In the genomic region with DNA sequence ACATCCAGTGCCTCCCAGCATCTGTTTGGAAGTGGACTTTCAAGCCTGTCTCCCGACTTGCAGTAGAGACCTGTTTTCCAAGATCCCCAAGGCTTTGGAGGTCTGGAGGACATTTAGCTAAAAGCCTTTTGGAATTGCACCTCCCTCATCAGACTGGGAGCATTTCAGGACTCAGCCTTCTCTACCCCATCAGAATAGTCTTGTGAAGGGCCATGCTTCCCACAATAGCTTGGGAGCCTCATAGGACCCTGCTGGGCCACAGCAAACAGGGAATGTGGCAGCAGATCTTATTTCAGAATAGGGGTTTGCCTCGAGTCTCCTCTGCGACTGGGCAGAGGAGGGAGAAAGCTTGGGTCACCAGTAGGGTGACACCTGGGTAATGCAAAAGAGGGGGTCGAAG, we compare ENCODE assay signal across 8 mouse cellular contexts.
A peak's percentile ranks its signal among the peaks of the same experiment; 100 is the strongest.
DNase-seq lines count a peak whose midpoint lies in the region; ATAC-seq and TF ChIP-seq lines count a peak whose summit lies in the region.

No protein-coding gene starts in this region.

- TF ChIP-seq CTCF in layer of hippocampus, adult 2 months (conservative IDR thresholded peaks at IDR 0.05): no peak

- H3K9ac ChIP-seq in forebrain, embryonic 13.5 days: peak overlapping the region; percentile 43; the same call in 1 of the 2 replicates
- H3K9ac ChIP-seq in limb, embryonic 12.5 days (replicated peaks): peak overlapping the region; percentile 18
- H3K9ac ChIP-seq in neural tube, embryonic 14.5 days (replicated peaks; ENCODE audit: low read depth, low read length): no peak overlapping the region

- H3K4me2 ChIP-seq in forebrain, embryonic 13.5 days: peak overlapping the region; percentile 98
- H3K4me2 ChIP-seq in limb, embryonic 12.5 days: peak overlapping the region; percentile 96
- peak overlapping the region; percentile 98 for H3K4me2 ChIP-seq in neural tube, embryonic 14.5 days (ENCODE audit: low read depth, low read length)

- peaks cover 38% of the 10 kb centered on the region for H3K4me1 ChIP-seq in forebrain, embryonic 13.5 days
- peaks cover 46% of the 10 kb centered on the region for H3K4me1 ChIP-seq in limb, embryonic 12.5 days (replicated peaks)
- H3K4me1 ChIP-seq in neural tube, embryonic 14.5 days (ENCODE audit: control insufficient read depth, insufficient read depth, low read length): peaks cover 9% of the 10 kb centered on the region

- 4% methylated on average over 4 of the region's 4 CpGs for WGBS in forebrain, embryonic 13.5 days
- 5% methylated on average over 4 of the region's 4 CpGs for WGBS in limb, embryonic 12.5 days
- 8% methylated on average over 4 of the region's 4 CpGs for WGBS in neural tube, embryonic 14.5 days

- peaks cover 52% of the 10 kb centered on the region for H3K27me3 ChIP-seq in forebrain, embryonic 13.5 days
- peaks cover 47% of the 10 kb centered on the region for H3K27me3 ChIP-seq in limb, embryonic 12.5 days
- H3K27me3 ChIP-seq in neural tube, embryonic 14.5 days (ENCODE audit: control insufficient read depth, insufficient read depth, low read length): peaks cover 3% of the 10 kb centered on the region; the same call in 1 of the 2 replicates

- no peak for DNase-seq in layer of hippocampus, adult 2 months (ENCODE audit: low spot score in 2 of 2)
- DNase-seq in layer of hippocampus, adult 11-12 months (ENCODE audit: low spot score): no peak
- DNase-seq in kidney, postnatal 36 days: no peak
- no peak for DNase-seq in adipocyte (ENCODE audit: low spot score)

- no peak for ATAC-seq in forebrain, embryonic 13.5 days
- no peak for ATAC-seq in limb, embryonic 12.5 days (ENCODE audit: insufficient number of reproducible peaks, insufficient read depth, low FRiP score, low TSS enrichment, low read depth)
- no peak for ATAC-seq in neural tube, embryonic 14.5 days (ENCODE audit: low read depth)
- no peak for ATAC-seq in megakaryocyte progenitor cell, adult 5-6 weeks (replicated peaks; ENCODE audit: poor library complexity)

- peaks cover 8% of the 10 kb centered on the region for H3K9me3 ChIP-seq in forebrain, embryonic 13.5 days (replicated peaks)
- H3K9me3 ChIP-seq in limb, embryonic 12.5 days: peaks cover 12% of the 10 kb centered on the region; the same call in 1 of the 2 replicates
- H3K9me3 ChIP-seq in neural tube, embryonic 14.5 days (ENCODE audit: control insufficient read depth, low read length): no peaks in the 10 kb centered on the region

- peak overlapping the region; percentile 88 for H3K27ac ChIP-seq in layer of hippocampus, adult 2 months
- peak overlapping the region; percentile 72 for H3K27ac ChIP-seq in forebrain, embryonic 13.5 days
- 0 out of 2 replicates have a peak overlapping the region, but pooled peaks have one; percentile 82 for H3K27ac ChIP-seq in limb, embryonic 12.5 days
- 0 out of 2 replicates have a peak overlapping the region, but pooled peaks have one; percentile 78 for H3K27ac ChIP-seq in neural tube, embryonic 14.5 days (ENCODE audit: low read depth, low read length)

- H3K36me3 ChIP-seq in forebrain, embryonic 13.5 days (ENCODE audit: poor library complexity, severe bottlenecking): no peaks in the 10 kb centered on the region
- no peaks in the 10 kb centered on the region for H3K36me3 ChIP-seq in limb, embryonic 12.5 days
- H3K36me3 ChIP-seq in neural tube, embryonic 14.5 days (ENCODE audit: control insufficient read depth, insufficient read depth, low read length): no peaks in the 10 kb centered on the region

- no peak overlapping the region for H3K4me3 ChIP-seq in layer of hippocampus, adult 2 months
- H3K4me3 ChIP-seq in forebrain, embryonic 13.5 days: peak overlapping the region; percentile 62
- H3K4me3 ChIP-seq in limb, embryonic 12.5 days (replicated peaks): peak overlapping the region; percentile 58
- no peak overlapping the region for H3K4me3 ChIP-seq in neural tube, embryonic 14.5 days (ENCODE audit: low read depth, low read length)

Comparison
In these comparisons a context has a peak if more than half of its experiments do, and no peak if none do; other contexts are left out.
1. H3K4me3 ChIP-seq: peak in forebrain, embryonic 13.5 days (single experiment) and limb, embryonic 12.5 days (single experiment); none in layer of hippocampus, adult 2 months (single experiment) and neural tube, embryonic 14.5 days (single experiment).
2. Peak in every context shown above with its lines, with median percentiles within 50 percentile points of each other: H3K27ac ChIP-seq and H3K4me2 ChIP-seq.